Mouse (Mus musculus) kidney, adult 2 months (tissue): ENCODE measurements around the gene Apol8. TPM values are rescaled to one million over a fixed set of nuclear protein-coding genes. Genes with fewer than 3 reads are reported as not detected.
A peak's percentile ranks its signal among the peaks of the same experiment; 100 is the strongest.
"Not testable (repeated sequence)": the region's sequence is repeated elsewhere in the genome, so short reads cannot be mapped to it uniquely, and the experiment has no call there.

ENCODE experiments used
- DNase-seq: peaks from one replicate; pipeline ENCODE4 v3.0.0; 2021
- H3K27ac ChIP-seq: fragments of 200-500 bp; 2 replicates; pipeline ENCODE4 v1.5.1; 2012; ENCODE audit warnings: low read depth, low read length, control low read depth, inconsistent platforms; ENCODE audit not compliant: insufficient read depth
- H3K27me3 ChIP-seq: fragments of 200-500 bp; replicated peaks from 2 replicates; pipeline ENCODE4 v1.6.1; 2012; ENCODE audit warnings: mild to moderate bottlenecking, moderate library complexity, low read length, inconsistent platforms; ENCODE audit not compliant: control insufficient read depth, insufficient read depth
- H3K36me3 ChIP-seq: fragments of 200-500 bp; 2 replicates; pipeline ENCODE4 v1.6.1; 2012; ENCODE audit warnings: mild to moderate bottlenecking, moderate library complexity, low read length, inconsistent platforms; ENCODE audit not compliant: control insufficient read depth, insufficient read depth
- H3K4me1 ChIP-seq: fragments of 200-500 bp; 2 replicates; pipeline ENCODE4 v1.6.1; 2011; ENCODE audit warnings: low read length; ENCODE audit not compliant: control insufficient read depth, insufficient read depth
- H3K4me3 ChIP-seq: fragments of 200-500 bp; 2 replicates; pipeline ENCODE4 v1.5.1; 2011; ENCODE audit warnings: mild to moderate bottlenecking, low read depth, low read length, control low read depth; ENCODE audit not compliant: insufficient read depth
- CTCF ChIP-seq: fragments of 200-500 bp; conservative IDR thresholded peaks from 2 replicates; pipeline ENCODE4 v1.5.1; 2011; ENCODE audit warnings: low read depth, mild to moderate bottlenecking, control low read depth, low read length, moderate library complexity, mixed read lengths; ENCODE audit not compliant: insufficient read depth, insufficient read length
- POLR2A ChIP-seq: fragments of 200-500 bp; IDR thresholded peaks from one replicate; pipeline ENCODE4 v1.6.1; 2011; ENCODE audit warnings: low read depth, low read length, control low read depth
- WGBS: fragments of 180-500 bp; shearing (Covaris S2); methylation state at CpG from one replicate; pipeline ENCODE4 v1.1.7; 2018; 5-methylcytosine and 5-hydroxymethylcytosine counted together
- polyA plus RNA-seq: library from polyadenylated mRNA; depleted of rRNA; stranded (reverse); fragments of >200 nt; gene quantifications from 2 replicates; pipeline ENCODE4 v1.2.3, GENCODE M21; 2012

Gene Apol8
- polyA plus RNA-seq, 1 experiment, result 0.06 TPM

DNA sequence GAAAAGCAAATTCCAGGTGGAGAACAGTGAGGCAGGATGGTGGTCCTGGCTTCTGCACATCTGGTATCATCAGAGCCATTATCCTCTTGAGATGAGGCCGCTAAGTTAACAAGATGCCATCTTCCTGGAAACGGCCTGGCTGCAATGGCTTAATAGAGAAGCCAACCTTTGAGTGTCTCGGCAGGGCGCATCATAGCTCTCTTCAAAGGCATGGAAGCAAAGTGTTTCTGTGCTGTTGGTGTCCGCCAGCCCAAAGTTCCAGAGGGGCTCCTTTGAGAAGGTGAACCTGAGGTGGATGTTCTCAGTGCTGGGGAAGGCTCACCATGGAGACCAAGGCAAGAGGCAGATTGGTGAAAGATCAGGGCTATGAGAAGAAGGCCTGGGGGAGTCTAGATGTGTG lies 25.2 kb downstream of the Apol8 start:
- no peak overlapping the region for H3K27ac ChIP-seq
- no peak overlapping the region for H3K4me3 ChIP-seq
- no peaks in the 10 kb centered on the region for H3K27me3 ChIP-seq
- TF ChIP-seq POLR2A (no peak), CTCF (no peak)
- WGBS, result 84% methylated on average over 5 of the region's 5 CpGs
- no peaks in the 10 kb centered on the region for H3K4me1 ChIP-seq
- no peaks in the 10 kb centered on the region for H3K36me3 ChIP-seq
- no peak for DNase-seq

DNA sequence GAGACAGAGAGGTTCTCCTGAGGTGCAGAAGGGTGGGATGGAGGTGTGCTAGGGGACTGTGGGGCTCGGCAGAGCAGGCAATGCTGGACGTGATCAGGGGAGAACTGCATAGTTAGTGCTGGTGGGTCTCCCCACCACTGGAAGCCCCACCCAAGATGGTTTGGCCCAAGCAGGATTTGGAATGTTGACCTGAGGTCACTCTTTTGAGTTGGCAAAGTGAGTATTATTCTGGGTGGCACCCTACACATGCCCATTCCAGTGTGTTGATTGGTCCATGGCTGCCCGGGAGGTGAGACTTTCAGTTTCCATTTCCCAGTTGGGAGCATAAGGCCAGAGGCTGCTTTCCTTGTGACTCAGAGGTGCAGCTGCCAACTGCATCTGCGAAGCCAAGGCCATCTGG lies 28.1 kb downstream of the Apol8 start, which contains the start of gene Apol9b:
Apol9b (plus strand) TSS at position 301 of the 400 bp plus-strand sequence.
- not testable (repeated sequence) for H3K27ac ChIP-seq, H3K36me3 ChIP-seq, H3K4me1 ChIP-seq, H3K27me3 ChIP-seq, DNase-seq
- peak within 1 kb of the TSS; percentile 33; the same call in 1 of the 2 replicates for H3K4me3 ChIP-seq
- 86% methylated on average over 3 of the region's 4 CpGs for WGBS

GRCm38 (mm10) chr15:77727745-77728144 lies 29.1 kb downstream of the Apol8 start:
- H3K4me3 ChIP-seq, H3K4me1 ChIP-seq, H3K27me3 ChIP-seq, DNase-seq, H3K27ac ChIP-seq, H3K36me3 ChIP-seq: not testable (repeated sequence)
- WGBS, result 69% methylated on average over 3 of the region's 3 CpGs

GRCm38 (mm10) chr15:77727139-77727538 lies 29.7 kb downstream of the Apol8 start:
- not testable (repeated sequence) for H3K4me1 ChIP-seq, H3K36me3 ChIP-seq, H3K27ac ChIP-seq, H3K4me3 ChIP-seq, H3K27me3 ChIP-seq
- DNase-seq, result peak; percentile 14
- peak; percentile 59 for TF ChIP-seq CTCF
- 0% methylated on average over 3 of the region's 3 CpGs for WGBS

DNA sequence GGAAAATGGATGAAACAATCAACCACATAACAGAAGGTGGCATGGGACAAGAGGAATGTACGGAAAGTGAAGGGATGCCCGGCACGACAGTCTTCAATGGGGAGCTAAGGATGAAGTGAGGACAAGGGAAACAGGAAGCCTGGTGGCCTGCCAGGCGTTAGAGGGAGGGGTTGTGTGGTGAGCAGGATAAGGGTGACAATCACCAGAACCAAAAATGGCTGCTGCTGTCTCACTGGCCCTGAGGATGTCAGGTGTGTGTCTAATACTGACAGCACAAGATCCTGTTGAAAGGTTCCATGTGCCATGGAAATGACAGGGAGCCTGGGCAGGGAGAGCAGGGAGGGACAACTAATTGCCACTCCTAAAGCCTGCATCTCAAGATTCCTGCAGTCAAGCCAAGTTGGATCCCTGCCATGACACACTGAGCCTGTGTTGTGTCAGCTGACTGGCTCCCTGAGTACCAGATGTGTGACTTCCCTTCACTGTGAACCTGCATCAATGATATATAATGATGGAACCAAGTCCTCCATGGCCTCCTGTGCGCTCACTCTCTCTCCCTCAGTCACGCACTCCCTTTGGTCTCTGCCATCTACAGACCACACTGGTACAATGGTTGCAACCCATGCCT lies 31.3 kb downstream of the Apol8 start:
- not testable (repeated sequence) for H3K4me1 ChIP-seq, H3K4me3 ChIP-seq, H3K36me3 ChIP-seq, H3K27ac ChIP-seq, H3K27me3 ChIP-seq
- 67% methylated on average over 6 of the region's 6 CpGs for WGBS
- DNase-seq, result peak; percentile 19

DNA sequence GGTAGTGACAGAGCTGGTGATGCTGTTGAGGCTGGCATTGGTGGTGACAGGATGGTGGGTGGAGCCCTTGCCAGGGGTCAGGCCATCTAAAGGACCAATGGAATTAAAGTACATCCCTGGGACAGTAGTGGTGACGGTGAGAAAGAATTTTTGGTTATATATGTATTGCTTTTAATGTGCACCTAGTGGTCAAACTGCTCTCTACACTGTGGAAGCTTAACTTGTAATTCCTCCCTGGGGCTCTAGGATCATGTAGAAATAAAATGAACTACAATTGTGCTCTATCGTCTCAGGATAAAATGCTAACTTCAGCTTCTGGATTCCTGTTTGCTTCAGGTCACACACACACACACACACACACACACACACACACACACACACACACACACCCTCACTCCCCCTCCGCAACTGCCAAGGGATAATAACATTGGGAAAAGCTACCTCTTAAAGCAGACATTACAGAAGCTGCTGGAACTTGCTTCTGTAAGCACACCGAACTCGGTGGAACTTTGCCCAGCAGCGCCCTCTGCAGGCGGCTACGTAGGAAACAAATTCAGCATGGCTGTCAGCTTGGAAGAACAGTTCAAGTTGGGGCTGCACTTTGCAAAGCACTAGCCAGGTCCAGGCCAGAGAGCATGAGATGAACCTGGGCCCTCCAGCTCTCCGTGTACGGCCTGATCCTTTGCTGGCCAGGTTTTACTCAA lies 32.4 kb downstream of the Apol8 start:
- not testable (repeated sequence) for DNase-seq
- 16% methylated on average over 3 of the region's 10 CpGs for WGBS

DNA sequence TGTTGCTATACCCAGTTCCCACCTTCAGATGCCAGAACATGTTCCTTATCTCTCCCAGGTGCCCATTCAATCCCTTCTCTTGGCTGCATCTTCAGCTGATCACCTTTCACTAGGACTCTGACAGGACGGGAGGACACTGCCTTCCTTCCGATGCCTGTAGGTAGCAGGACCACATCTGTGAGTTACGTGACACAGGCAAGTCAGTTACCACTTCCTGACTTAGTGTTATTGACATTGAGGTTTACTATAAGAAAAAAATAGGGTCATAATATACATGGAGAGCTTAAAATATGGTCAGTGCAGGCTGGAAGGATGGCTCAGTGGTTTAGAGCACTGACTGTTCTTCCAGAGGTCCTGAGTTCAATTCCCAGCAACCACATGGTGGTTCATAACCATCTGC lies 35.3 kb downstream of the Apol8 start:
- not testable (repeated sequence) for H3K4me1 ChIP-seq, H3K27ac ChIP-seq, H3K27me3 ChIP-seq, DNase-seq, H3K36me3 ChIP-seq, H3K4me3 ChIP-seq
- no CpG with 5 or more reads among the region's 3 CpGs for WGBS

More for the DNA sequence above, 32.4 kb downstream of the Apol8 start:
- not testable (repeated sequence) for H3K4me3 ChIP-seq, H3K27me3 ChIP-seq, H3K36me3 ChIP-seq, H3K4me1 ChIP-seq, H3K27ac ChIP-seq

- not testable (repeated sequence) for DNase-seq, H3K27ac ChIP-seq, H3K36me3 ChIP-seq, H3K27me3 ChIP-seq, H3K4me1 ChIP-seq, H3K4me3 ChIP-seq
- 34% methylated on average over 5 of the region's 6 CpGs for WGBS
Observed at GRCm38 (mm10) chr15:77718240-77718639, 38.6 kb downstream of the Apol8 start.

DNA sequence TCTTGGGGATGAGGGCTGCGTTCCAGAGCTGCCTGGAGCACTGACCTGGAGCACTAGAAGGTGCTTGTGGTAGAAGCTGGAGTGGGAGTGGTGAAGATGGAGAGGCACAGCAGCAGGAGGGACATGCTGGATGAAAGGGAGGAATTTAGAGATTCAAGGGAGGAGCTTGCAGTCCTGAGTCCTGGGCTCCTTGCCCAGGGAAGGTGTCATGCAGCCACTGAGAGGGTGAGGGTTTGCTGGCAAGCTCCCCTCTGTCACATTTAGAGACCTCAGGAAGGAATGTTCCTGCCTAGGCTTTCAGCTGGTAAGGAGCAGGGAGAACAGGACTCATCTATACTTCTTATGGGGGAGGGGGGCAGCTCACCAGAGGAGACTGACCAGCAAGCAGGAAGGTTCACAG lies 47.9 kb downstream of the Apol8 start:
- DNase-seq, H3K4me3 ChIP-seq, H3K36me3 ChIP-seq, H3K27ac ChIP-seq, H3K4me1 ChIP-seq, H3K27me3 ChIP-seq: not testable (repeated sequence)
- WGBS, result 80% methylated on average over 1 of the region's 1 CpGs

DNA sequence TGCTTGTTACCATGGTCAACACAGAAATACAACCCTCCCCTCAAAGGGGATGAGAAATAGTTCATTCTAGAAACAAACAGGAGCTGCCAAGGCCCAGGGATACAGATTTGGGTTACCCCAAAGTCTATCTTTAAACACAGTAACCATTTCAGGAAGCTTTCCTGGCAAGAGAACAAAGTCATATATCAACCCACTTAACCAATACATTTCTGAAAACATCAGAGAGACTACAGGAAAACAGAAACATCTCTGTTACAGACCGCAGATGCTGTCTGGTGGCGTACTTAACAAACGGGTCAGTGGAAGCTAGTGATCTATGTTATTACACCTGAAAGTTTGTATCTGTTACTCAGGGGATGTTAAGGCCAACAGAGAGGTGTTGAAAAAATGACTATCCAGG lies 51.5 kb downstream of the Apol8 start:
- H3K27me3 ChIP-seq, DNase-seq, H3K27ac ChIP-seq, H3K36me3 ChIP-seq, H3K4me1 ChIP-seq, H3K4me3 ChIP-seq: not testable (repeated sequence)
- 62% methylated on average over 3 of the region's 3 CpGs for WGBS

- not testable (repeated sequence) for DNase-seq, H3K27me3 ChIP-seq, H3K4me3 ChIP-seq, H3K27ac ChIP-seq, H3K4me1 ChIP-seq, H3K36me3 ChIP-seq
- 77% methylated on average over 4 of the region's 4 CpGs for WGBS
Observed at GRCm38 (mm10) chr15:77698656-77699055, 58.1 kb downstream of the Apol8 start, which contains the start of gene Apol7e. Apol7e (plus strand) TSS chr15:77698857.
